Mouse (Mus musculus) bone marrow macrophage, adult 2 months (primary cell): ENCODE data around the gene Tacc2.

ENCODE experiments used
- CTCF ChIP-seq: IDR thresholded peaks from 2 replicates; pipeline ENCODE4 v1.5.1; 2012; ENCODE audit warnings: low read depth, mild to moderate bottlenecking, low read length, moderate library complexity
- POLR2A ChIP-seq: IDR thresholded peaks from 2 replicates; pipeline ENCODE4 v1.6.1; 2012; ENCODE audit warnings: mild to moderate bottlenecking, low read depth, low read length, borderline replicate concordance

GRCm38 (mm10) chr7:130545893-130546292, 31.3 kb upstream of the Tacc2 start:
- TF ChIP-seq CTCF (no peak), POLR2A (no peak)
